Mouse (Mus musculus): Measurements from ENCODE around the gene Ggt1.

DNA sequence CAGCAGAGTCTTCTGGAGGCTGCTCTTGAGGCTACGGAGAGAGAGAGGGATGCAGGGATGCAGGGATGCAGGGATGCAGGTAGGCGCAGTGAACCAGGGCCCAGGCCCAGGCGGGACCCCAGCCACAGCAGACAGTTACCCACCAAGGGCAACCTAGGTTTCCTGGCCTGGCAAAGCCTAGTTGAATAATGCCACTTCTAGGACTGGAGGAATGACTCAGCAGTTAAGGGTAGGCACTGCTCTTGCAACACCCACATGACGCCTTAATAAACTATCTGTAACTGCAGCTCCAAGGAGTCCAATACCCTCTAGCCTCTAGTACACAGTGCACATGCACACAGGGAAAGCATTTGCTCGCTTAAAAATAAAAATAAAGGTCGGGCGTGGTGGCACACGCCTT lies 7.3 kb upstream of the Ggt1 start:
- TF ChIP-seq CTCF (IDR thresholded peaks at IDR 0.05; ENCODE audit: extremely low read depth, insufficient read depth, low read length) (no peak), POLR2A (IDR thresholded peaks at IDR 0.05; ENCODE audit: extremely low read depth, insufficient read depth, low read length) (no peak)
